Mouse (Mus musculus) liver, postnatal 0 days (tissue): ENCODE measurements around the gene Dyx1c1.

ENCODE experiments used
- CTCF ChIP-seq: sonication (generic); IDR thresholded peaks from 2 replicates; pipeline ENCODE4 v1.5.1; 2016; ENCODE audit warnings: antibody characterized with exemption, low read depth
- EP300 ChIP-seq: IDR thresholded peaks from 2 replicates; pipeline ENCODE4 v1.6.1; 2016; ENCODE audit warnings: antibody characterized with exemption, low read depth, mild to moderate bottlenecking

DNA sequence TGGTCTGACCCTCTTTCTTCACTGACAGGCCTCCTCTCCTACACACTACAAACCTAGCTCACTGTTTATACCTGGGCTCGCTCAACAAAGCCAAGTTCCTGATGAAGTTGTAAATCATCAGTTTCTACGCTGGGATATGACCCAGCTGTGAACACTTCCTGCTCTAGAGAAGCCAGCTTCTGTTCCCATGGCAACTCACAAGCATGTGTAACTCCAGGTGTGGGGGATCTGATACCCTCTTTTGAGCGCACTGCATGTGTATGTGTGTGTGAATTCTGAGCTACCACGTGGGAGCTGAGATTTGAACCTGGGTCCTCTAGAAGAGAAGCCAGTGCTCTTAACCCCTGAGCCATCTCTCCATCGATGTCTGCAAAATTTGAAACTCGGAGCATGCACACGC is 9.0 kb upstream of the Dyx1c1 start:
- TF ChIP-seq CTCF (no peak), EP300 (no peak)
